Mouse (Mus musculus) heart, postnatal 0 days (tissue): ENCODE data around the gene Thada.

Experiments
- CTCF ChIP-seq: IDR thresholded peaks from 2 replicates; pipeline ENCODE4 v1.5.1; 2016; ENCODE audit warnings: antibody characterized with exemption, control low read depth, low read depth
- EP300 ChIP-seq: IDR thresholded peaks from 2 replicates; pipeline ENCODE4 v1.6.1; 2016; ENCODE audit warnings: antibody characterized with exemption, low read depth

DNA sequence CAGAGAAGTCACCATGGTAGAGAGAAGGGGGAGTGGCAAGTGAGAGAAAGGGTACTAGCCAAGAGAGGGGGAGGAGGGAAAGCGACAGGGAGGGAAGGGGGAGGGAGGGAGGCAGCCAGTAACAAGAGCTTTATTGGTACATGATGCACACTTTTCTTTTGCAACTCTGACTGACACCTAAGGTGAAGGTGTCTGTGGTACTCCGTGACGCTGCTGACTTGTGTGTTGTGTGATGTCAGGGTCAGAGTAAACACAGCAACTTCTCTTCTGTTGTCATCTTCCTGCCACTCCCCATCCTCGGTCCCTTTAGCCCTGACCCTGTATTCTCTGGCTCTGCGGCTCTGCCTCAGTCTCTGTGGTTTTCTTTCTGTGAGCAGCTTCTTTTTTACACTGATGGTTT, 239.8 kb downstream of the Thada start:
- TF ChIP-seq CTCF (no peak), EP300 (no peak)
